Mouse (Mus musculus) bone marrow, adult 2 months (tissue): ENCODE data around the gene Cisd3. TPM values are rescaled to one million over a fixed set of nuclear protein-coding genes. Genes with fewer than 3 reads are reported as not detected.
A peak's percentile ranks its signal among the peaks of the same experiment; 100 is the strongest.

Experiments used
- H3K27ac ChIP-seq: fragments of 200-500 bp; 2 replicates; pipeline ENCODE4 v1.5.1; 2012; ENCODE audit warnings: low read depth, mild to moderate bottlenecking, control low read depth, inconsistent platforms, low read length; ENCODE audit not compliant: control insufficient read depth, poor library complexity, insufficient read depth
- H3K4me1 ChIP-seq: fragments of 200-500 bp; 2 replicates; pipeline ENCODE4 v1.6.1; 2011; ENCODE audit warnings: low read length; ENCODE audit not compliant: control insufficient read depth, insufficient read depth
- H3K4me3 ChIP-seq: fragments of 200-500 bp; replicated peaks from 2 replicates; pipeline ENCODE3; 2011; ENCODE audit warnings: mild to moderate bottlenecking, low read depth, low read length, control low read depth; ENCODE audit not compliant: control insufficient read depth
- CTCF ChIP-seq: fragments of 200-500 bp; IDR thresholded peaks from 2 replicates; pipeline ENCODE4 v1.5.1; 2011; ENCODE audit warnings: low read length, control low read depth; ENCODE audit not compliant: control insufficient read depth, insufficient read depth
- POLR2A ChIP-seq: fragments of 200-500 bp; IDR thresholded peaks from 2 replicates; pipeline ENCODE4 v1.6.1; 2011; ENCODE audit warnings: low read depth, mild to moderate bottlenecking, control low read depth, low read length, borderline replicate concordance; ENCODE audit not compliant: control insufficient read depth
- WGBS: fragments of 180-500 bp; shearing (Covaris S2); methylation state at CpG from one replicate; pipeline ENCODE4 v1.1.7; 2018; 5-methylcytosine and 5-hydroxymethylcytosine counted together
- polyA plus RNA-seq: library from polyadenylated mRNA; stranded (reverse); fragments of >200 nt; gene quantifications from 2 replicates; pipeline ENCODE4 v1.2.4, GENCODE M21; 2011; ENCODE audit warnings: low replicate concordance; ENCODE audit not compliant: missing spikeins, insufficient read depth, insufficient read length

Gene Cisd3
- polyA plus RNA-seq, 1 experiment, result 76.0 TPM

- TF ChIP-seq CTCF (no peak), POLR2A (no peak)
- Histone ChIP-seq H3K4me3 (peak overlapping the region; percentile 39), H3K4me1 (peaks cover 1% of the 10 kb centered on the region; the same call in 1 of the 2 replicates), H3K27ac (peak overlapping the region; percentile 82)
- whole genome bisulfite sequencing, result under 1% methylated on average over 20 of the region's 20 CpGs
Measured at GRCm38 (mm10) chr11:97661648-97662133, 23.9 kb upstream of the Cisd3 start.

GRCm38 (mm10) chr11:97662207-97662892 lies 23.3 kb upstream of the Cisd3 start:
- Histone ChIP-seq H3K27ac (peak overlapping the region; percentile 82), H3K4me1 (no peaks in the 10 kb centered on the region; the same call in 1 of the 2 replicates), H3K4me3 (peak overlapping the region; percentile 62)
- TF ChIP-seq CTCF (no peak), POLR2A (no peak)
- WGBS, result 1% methylated on average over 21 of the region's 21 CpGs

GRCm38 (mm10) chr11:97662893-97663527 lies 22.6 kb upstream of the Cisd3 start, which contains the start of gene Mllt6:
Mllt6 (plus strand) TSS chr11:97663414.
- WGBS, result 4% methylated on average over 55 of the region's 76 CpGs
- Histone ChIP-seq H3K4me1 (no peaks in the 10 kb centered on the region; the same call in 1 of the 2 replicates), H3K4me3 (peak within 1 kb of the TSS; percentile 68), H3K27ac (peak within 1 kb of the TSS; percentile 56)
- no peak for TF ChIP-seq CTCF
- TF ChIP-seq POLR2A, result no peak

- 2% methylated on average over 41 of the region's 57 CpGs for WGBS
- Histone ChIP-seq H3K4me1 (no peaks in the 10 kb centered on the region; the same call in 1 of the 2 replicates), H3K4me3 (peak overlapping the region; percentile 68), H3K27ac (peak overlapping the region; percentile 29; the same call in 1 of the 2 replicates)
- TF ChIP-seq CTCF (no peak), POLR2A (no peak)
Measured at GRCm38 (mm10) chr11:97663528-97664338, 21.9 kb upstream of the Cisd3 start.

GRCm38 (mm10) chr11:97664339-97664665 lies 21.3 kb upstream of the Cisd3 start:
- WGBS, result 4% methylated on average over 8 of the region's 8 CpGs
- H3K4me3 ChIP-seq, result peak overlapping the region; percentile 41
- TF ChIP-seq CTCF, result no peak
- TF ChIP-seq POLR2A, result no peak
- no peaks in the 10 kb centered on the region; the same call in 1 of the 2 replicates for H3K4me1 ChIP-seq
- no peak overlapping the region for H3K27ac ChIP-seq

- H3K27ac ChIP-seq, result no peak overlapping the region
- 18% methylated on average over 6 of the region's 6 CpGs for WGBS
- TF ChIP-seq POLR2A (no peak), CTCF (no peak; the same call in 1 of the 2 replicates)
- no peaks in the 10 kb centered on the region; the same call in 1 of the 2 replicates for H3K4me1 ChIP-seq
- peak overlapping the region; percentile 33 for H3K4me3 ChIP-seq
Measured at GRCm38 (mm10) chr11:97664771-97665240, 20.8 kb upstream of the Cisd3 start.

GRCm38 (mm10) chr11:97665431-97665830 lies 20.2 kb upstream of the Cisd3 start:
- no peak overlapping the region for H3K4me3 ChIP-seq
- H3K27ac ChIP-seq, result no peak overlapping the region
- H3K4me1 ChIP-seq, result no peaks in the 10 kb centered on the region; the same call in 1 of the 2 replicates
- TF ChIP-seq POLR2A (no peak), CTCF (no peak)
- WGBS, result 89% methylated on average over 13 of the region's 13 CpGs
